Mouse (Mus musculus) neural tube, embryonic 11.5 days (tissue): Measurements from ENCODE around the gene Stum. TPM values are rescaled to one million over a fixed set of nuclear protein-coding genes. Genes with fewer than 3 reads are reported as not detected.

Source experiments
- ATAC-seq: fragments of 200-750 bp; cut with Nextera tagmentation; 2 replicates; pipeline ENCODE4 v1.8.0; 2017; ENCODE audit warnings: moderate number of reproducible peaks, mild to moderate bottlenecking, moderate TSS enrichment, moderate library complexity; ENCODE audit not compliant: insufficient read depth, low FRiP score, low TSS enrichment
- DNase-seq: peaks from one replicate; pipeline ENCODE4 v3.0.0-alpha.2; 2015; ENCODE audit warnings: low spot score
- H3K27ac ChIP-seq: fragments of 300-500 bp; sonication (generic); 2 replicates; pipeline ENCODE4 v1.5.1; 2014; ENCODE audit warnings: low read depth, mild to moderate bottlenecking, low read length
- H3K27me3 ChIP-seq: fragments of 300-500 bp; sonication (generic); 2 replicates; pipeline ENCODE4 v1.6.1; 2014; ENCODE audit warnings: mild to moderate bottlenecking, low read length, mixed read lengths; ENCODE audit not compliant: control insufficient read depth, insufficient read depth
- H3K36me3 ChIP-seq: fragments of 300-500 bp; sonication (generic); 2 replicates; pipeline ENCODE4 v1.6.1; 2014; ENCODE audit warnings: mild to moderate bottlenecking, low read length, moderate library complexity, mixed read lengths; ENCODE audit not compliant: control insufficient read depth, insufficient read depth
- H3K4me1 ChIP-seq: fragments of 300-500 bp; sonication (generic); 2 replicates; pipeline ENCODE4 v1.6.1; 2014; ENCODE audit warnings: low read length, mixed read lengths; ENCODE audit not compliant: control insufficient read depth, insufficient read depth
- H3K4me2 ChIP-seq: fragments of 300-500 bp; sonication (generic); 2 replicates; pipeline ENCODE4 v1.6.1; 2014; ENCODE audit warnings: low read depth, mild to moderate bottlenecking, moderate library complexity
- H3K4me3 ChIP-seq: fragments of 300-500 bp; sonication (generic); 2 replicates; pipeline ENCODE4 v1.5.1; 2014; ENCODE audit warnings: low read depth, low read length
- H3K9ac ChIP-seq: fragments of 300-500 bp; sonication (generic); 2 replicates; pipeline ENCODE4 v1.6.1; 2014; ENCODE audit warnings: mild to moderate bottlenecking, low read length
- H3K9me3 ChIP-seq: fragments of 300-500 bp; sonication (generic); 2 replicates; pipeline ENCODE4 v1.6.1; 2016; ENCODE audit warnings: low read length; ENCODE audit not compliant: control insufficient read depth
- WGBS: fragments of 180-500 bp; shearing (Covaris S2); extraction: QIAGEN DNeasy Blood & Tissue Kit; methylation state at CpG from one replicate; pipeline ENCODE4 v1.1.7; 2014; 5-methylcytosine and 5-hydroxymethylcytosine counted together
- polyA plus RNA-seq: library from polyadenylated mRNA; unstranded; fragments of >200 nt; fragmentation: Nextera tagmentation; extraction: Ambion mirVana; gene quantifications from 2 replicates; pipeline ENCODE4 v1.2.1, GENCODE M21; 2014

Stum gene
- polyA plus RNA-seq, 1 experiment from 2014 or later = 2.5 TPM

GRCm38 (mm10) chr1:180431833-180432232 lies 51.5 kb downstream of the Stum start:
- no peaks in the 10 kb centered on the region for H3K9me3 ChIP-seq
- DNase-seq (no peak), ATAC-seq (no peak)
- WGBS = 82% methylated on average over 12 of the region's 12 CpGs
- no peak overlapping the region for H3K4me3 ChIP-seq
- H3K4me2 ChIP-seq = no peak overlapping the region
- H3K9ac ChIP-seq = no peak overlapping the region
- no peaks in the 10 kb centered on the region for H3K36me3 ChIP-seq
- no peaks in the 10 kb centered on the region for H3K27me3 ChIP-seq
- H3K27ac ChIP-seq = no peak overlapping the region
- peaks cover 15% of the 10 kb centered on the region; the same call in 1 of the 2 replicates for H3K4me1 ChIP-seq

DNA sequence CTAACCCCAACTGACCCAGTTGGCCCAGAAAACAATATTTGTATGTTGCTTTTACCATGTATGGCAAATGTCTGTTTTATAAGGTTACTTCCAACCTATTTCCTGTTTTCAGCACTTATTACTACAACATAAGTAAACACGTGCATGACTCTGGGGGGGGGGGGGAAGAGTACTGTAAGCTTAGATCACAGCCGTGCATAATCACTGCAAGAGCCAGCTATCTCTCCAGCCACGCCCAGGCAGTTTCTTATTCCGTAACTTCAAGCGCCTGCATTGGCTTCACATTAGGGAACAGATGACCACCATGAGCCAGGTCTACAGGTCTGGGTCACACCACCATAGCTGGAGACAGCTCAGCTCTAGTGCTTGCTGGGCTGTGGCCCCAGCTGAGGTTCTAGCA lies 53.5 kb downstream of the Stum start:
- H3K4me1 ChIP-seq = peaks cover 15% of the 10 kb centered on the region; the same call in 1 of the 2 replicates
- H3K9ac ChIP-seq = no peak overlapping the region
- ATAC-seq = no peak
- H3K27me3 ChIP-seq = no peaks in the 10 kb centered on the region
- H3K9me3 ChIP-seq = no peaks in the 10 kb centered on the region
- H3K36me3 ChIP-seq = no peaks in the 10 kb centered on the region
- WGBS = 80% methylated on average over 5 of the region's 5 CpGs
- H3K27ac ChIP-seq = no peak overlapping the region
- no peak overlapping the region for H3K4me2 ChIP-seq
- H3K4me3 ChIP-seq = no peak overlapping the region
- no peak for DNase-seq

DNA sequence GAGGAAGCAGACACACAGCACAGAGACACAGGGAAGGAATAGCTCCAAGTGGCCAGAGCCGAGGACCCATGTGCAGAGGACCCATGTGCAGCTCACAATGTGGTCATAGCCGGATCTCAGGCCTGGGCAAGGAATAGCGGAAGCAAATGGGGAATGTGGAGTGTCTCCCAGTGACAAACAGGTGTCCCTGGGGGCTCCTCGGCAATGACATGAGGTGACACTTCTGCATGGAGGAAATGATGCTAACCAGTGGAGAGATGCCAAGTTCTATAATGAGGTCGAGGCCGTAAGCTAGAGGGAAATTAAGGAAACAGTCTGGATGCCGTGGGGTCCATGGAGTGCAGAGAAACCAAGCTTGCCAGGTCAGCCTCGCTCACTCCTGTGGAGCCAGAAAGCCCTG lies 54.4 kb downstream of the Stum start:
- Histone ChIP-seq H3K9ac (no peak overlapping the region), H3K4me2 (no peak overlapping the region), H3K9me3 (no peaks in the 10 kb centered on the region), H3K27me3 (no peaks in the 10 kb centered on the region), H3K4me1 (peaks cover 9% of the 10 kb centered on the region; the same call in 1 of the 2 replicates), H3K27ac (no peak overlapping the region), H3K36me3 (no peaks in the 10 kb centered on the region), H3K4me3 (no peak overlapping the region)
- 82% methylated on average over 8 of the region's 8 CpGs for WGBS
- no peak for ATAC-seq
- DNase-seq = no peak

GRCm38 (mm10) chr1:180428101-180428712 lies 55.1 kb downstream of the Stum start:
- ATAC-seq = no peak
- Histone ChIP-seq H3K9ac (no peak overlapping the region), H3K27ac (no peak overlapping the region), H3K9me3 (no peaks in the 10 kb centered on the region), H3K27me3 (no peaks in the 10 kb centered on the region), H3K4me3 (no peak overlapping the region), H3K4me2 (no peak overlapping the region), H3K36me3 (no peaks in the 10 kb centered on the region), H3K4me1 (peaks cover 4% of the 10 kb centered on the region; the same call in 1 of the 2 replicates)
- DNase-seq = peak; percentile 60
- WGBS = 39% methylated on average over 9 of the region's 9 CpGs

DNA sequence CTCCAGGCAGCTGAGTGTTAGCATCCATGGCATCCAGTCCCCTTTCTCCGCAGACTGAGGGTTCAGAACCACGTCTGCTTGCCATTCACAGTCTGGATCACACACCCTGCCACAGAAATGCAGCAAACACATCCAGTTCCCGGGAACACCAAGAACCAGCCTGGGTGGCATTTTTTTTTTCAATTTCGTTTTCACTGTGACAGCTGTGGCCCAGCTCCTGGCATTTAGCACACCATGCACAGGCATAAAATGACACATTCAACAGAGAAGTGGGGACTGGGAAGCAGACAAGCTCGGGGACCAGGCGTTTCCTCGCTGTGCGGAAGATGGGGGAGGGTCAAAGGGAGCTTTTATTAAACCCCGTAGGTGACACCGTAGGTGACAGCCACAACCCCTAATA lies 55.6 kb downstream of the Stum start:
- no peak overlapping the region for H3K4me2 ChIP-seq
- no peak for DNase-seq
- ATAC-seq = no peak
- 60% methylated on average over 10 of the region's 10 CpGs for WGBS
- H3K27ac ChIP-seq = no peak overlapping the region
- H3K27me3 ChIP-seq = no peaks in the 10 kb centered on the region
- no peak overlapping the region for H3K9ac ChIP-seq
- no peaks in the 10 kb centered on the region for H3K36me3 ChIP-seq
- H3K4me3 ChIP-seq = no peak overlapping the region
- 0 out of 2 replicates have a peak, but pooled peaks cover 2% of the 10 kb centered on the region for H3K4me1 ChIP-seq
- no peaks in the 10 kb centered on the region for H3K9me3 ChIP-seq

DNA sequence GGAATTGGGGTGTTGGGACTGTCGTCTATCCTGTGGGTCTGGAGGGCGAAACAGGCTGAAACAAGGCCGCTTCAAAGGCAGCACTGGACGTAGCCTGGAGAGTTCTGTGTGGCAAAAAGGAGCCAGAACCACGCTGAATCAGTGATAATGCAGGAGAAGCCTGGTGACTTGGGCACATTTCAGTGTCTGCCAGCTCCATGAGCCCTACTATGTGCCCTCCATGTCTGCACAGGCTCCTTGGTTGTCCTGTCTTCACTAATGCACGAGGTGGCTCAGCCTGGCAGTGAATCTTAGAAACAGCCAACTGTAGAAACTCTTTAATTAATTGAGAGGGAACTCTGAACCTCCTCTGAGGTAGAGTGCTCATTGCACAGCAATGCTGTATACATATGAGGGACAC lies 56.9 kb downstream of the Stum start:
- H3K4me2 ChIP-seq = no peak overlapping the region
- no peak overlapping the region for H3K4me3 ChIP-seq
- 85% methylated on average over 6 of the region's 6 CpGs for WGBS
- no peaks in the 10 kb centered on the region for H3K36me3 ChIP-seq
- no peaks in the 10 kb centered on the region for H3K27me3 ChIP-seq
- no peaks in the 10 kb centered on the region for H3K9me3 ChIP-seq
- H3K4me1 ChIP-seq = no peaks in the 10 kb centered on the region
- H3K27ac ChIP-seq = no peak overlapping the region
- H3K9ac ChIP-seq = no peak overlapping the region
- DNase-seq (no peak), ATAC-seq (no peak)

GRCm38 (mm10) chr1:180423931-180424330 lies 59.4 kb downstream of the Stum start:
- Histone ChIP-seq H3K9ac (no peak overlapping the region), H3K27me3 (no peaks in the 10 kb centered on the region), H3K9me3 (no peaks in the 10 kb centered on the region), H3K4me1 (no peaks in the 10 kb centered on the region), H3K4me3 (no peak overlapping the region), H3K4me2 (no peak overlapping the region), H3K36me3 (no peaks in the 10 kb centered on the region), H3K27ac (no peak overlapping the region)
- ATAC-seq (no peak), DNase-seq (no peak)
- WGBS = 71% methylated on average over 3 of the region's 3 CpGs

DNA sequence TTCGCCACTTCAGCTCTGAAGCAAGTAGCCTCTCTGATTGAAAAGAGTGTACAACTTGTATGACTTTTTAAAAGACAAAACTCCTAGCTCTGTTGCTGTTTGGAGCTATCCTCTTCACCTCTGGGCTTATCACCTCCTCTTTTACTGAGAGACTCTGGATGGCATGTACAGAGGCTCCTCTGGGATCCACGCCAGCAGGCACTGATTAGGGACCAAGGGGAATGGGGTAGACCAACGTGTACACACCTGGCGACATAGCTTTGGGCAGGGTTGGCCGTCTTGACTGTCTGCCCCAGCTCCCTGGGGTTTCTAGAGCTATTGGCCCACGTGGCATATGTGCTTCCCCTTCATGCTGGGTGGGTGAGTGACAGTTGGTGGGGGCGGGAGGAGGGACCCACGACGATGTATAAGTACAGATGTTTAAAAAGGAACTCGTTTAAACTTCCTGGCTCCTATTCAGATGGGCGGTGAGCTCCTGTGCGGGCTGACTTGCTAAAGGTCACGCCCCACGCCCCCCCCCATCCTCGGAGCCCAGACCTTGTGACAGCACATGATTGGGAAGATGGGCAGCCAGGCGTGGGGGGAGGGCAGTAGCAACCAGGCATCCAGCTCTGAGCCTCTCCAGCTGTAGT lies 60.2 kb downstream of the Stum start:
- no peaks in the 10 kb centered on the region for H3K36me3 ChIP-seq
- no peak overlapping the region for H3K4me3 ChIP-seq
- no peak for ATAC-seq
- no peaks in the 10 kb centered on the region for H3K27me3 ChIP-seq
- DNase-seq = no peak
- H3K4me2 ChIP-seq = no peak overlapping the region
- no peaks in the 10 kb centered on the region for H3K9me3 ChIP-seq
- H3K27ac ChIP-seq = no peak overlapping the region
- 66% methylated on average over 16 of the region's 16 CpGs for WGBS
- H3K4me1 ChIP-seq = no peaks in the 10 kb centered on the region
- H3K9ac ChIP-seq = no peak overlapping the region
